Mouse (Mus musculus) heart, embryonic 13.5 days (tissue): Measurements from ENCODE around the gene Cd44. TPM values are rescaled to one million over a fixed set of nuclear protein-coding genes. Genes with fewer than 3 reads are reported as not detected.

Experiments used
- ATAC-seq: fragments of 200-750 bp; cut with Nextera tagmentation; 2 replicates; pipeline ENCODE4 v1.8.0; 2017; ENCODE audit warnings: moderate TSS enrichment; ENCODE audit not compliant: insufficient number of reproducible peaks, low FRiP score, low TSS enrichment; ENCODE audit errors: extremely low read depth
- H3K27ac ChIP-seq: fragments of 300-500 bp; sonication (generic); replicated peaks from 2 replicates; pipeline ENCODE4 v1.5.1; 2015; ENCODE audit warnings: moderate library complexity, mild to moderate bottlenecking, inconsistent platforms
- H3K27me3 ChIP-seq: fragments of 300-500 bp; sonication (generic); replicated peaks from 2 replicates; pipeline ENCODE4 v1.6.1; 2015; ENCODE audit warnings: mild to moderate bottlenecking, inconsistent platforms
- H3K36me3 ChIP-seq: fragments of 300-500 bp; sonication (generic); 2 replicates; pipeline ENCODE4 v1.6.1; 2015; ENCODE audit warnings: mild to moderate bottlenecking, inconsistent platforms
- H3K4me1 ChIP-seq: fragments of 300-500 bp; sonication (generic); 2 replicates; pipeline ENCODE4 v1.6.1; 2015; ENCODE audit warnings: inconsistent platforms
- H3K4me2 ChIP-seq: fragments of 300-500 bp; sonication (generic); 2 replicates; pipeline ENCODE4 v1.6.1; 2015; ENCODE audit warnings: inconsistent platforms, mild to moderate bottlenecking, moderate library complexity
- H3K4me3 ChIP-seq: fragments of 300-500 bp; sonication (generic); 2 replicates; pipeline ENCODE4 v1.5.1; 2015; ENCODE audit warnings: moderate library complexity, mild to moderate bottlenecking, inconsistent platforms
- H3K9ac ChIP-seq: fragments of 300-500 bp; sonication (generic); 2 replicates; pipeline ENCODE4 v1.6.1; 2015; ENCODE audit warnings: inconsistent platforms, mild to moderate bottlenecking, moderate library complexity
- H3K9me3 ChIP-seq: fragments of 300-500 bp; sonication (generic); 2 replicates; pipeline ENCODE4 v1.6.1; 2016; ENCODE audit warnings: inconsistent platforms
- WGBS: fragments of 180-500 bp; shearing (Covaris S2); methylation state at CpG from one replicate; pipeline ENCODE4 v1.1.7; 2015; ENCODE audit warnings: mixed read lengths; 5-methylcytosine and 5-hydroxymethylcytosine counted together
- polyA plus RNA-seq: library from polyadenylated mRNA; unstranded; fragments of >200 nt; fragmentation: Nextera tagmentation; extraction: Ambion mirVana; gene quantifications from 2 replicates; pipeline ENCODE4 v1.2.1, GENCODE M21; 2015

Gene Cd44
- polyA plus RNA-seq, 1 experiment from 2014 or later, result 19.7 TPM

GRCm38 (mm10) chr2:102867396-102868088, 33.9 kb downstream of the Cd44 start:
- WGBS, result 25% methylated on average over 6 of the region's 6 CpGs
- ATAC-seq, result no peak
- Histone ChIP-seq H3K27ac (peak overlapping the region; percentile 80), H3K9me3 (no peaks in the 10 kb centered on the region), H3K27me3 (no peaks in the 10 kb centered on the region), H3K9ac (0 out of 2 replicates have a peak overlapping the region, but pooled peaks have one; percentile 5), H3K36me3 (peaks cover 14% of the 10 kb centered on the region), H3K4me3 (no peak overlapping the region), H3K4me1 (peaks cover 43% of the 10 kb centered on the region), H3K4me2 (peak overlapping the region; percentile 18; the same call in 1 of the 2 replicates)

GRCm38 (mm10) chr2:102866594-102866993, 34.9 kb downstream of the Cd44 start:
- no peaks in the 10 kb centered on the region for H3K9me3 ChIP-seq
- H3K27me3 ChIP-seq, result no peaks in the 10 kb centered on the region
- peaks cover 38% of the 10 kb centered on the region for H3K4me1 ChIP-seq
- H3K9ac ChIP-seq, result 0 out of 2 replicates have a peak overlapping the region, but pooled peaks have one; percentile 5
- WGBS, result 0% methylated on average over 1 of the region's 1 CpGs
- H3K27ac ChIP-seq, result peak overlapping the region; percentile 80
- peaks cover 17% of the 10 kb centered on the region for H3K36me3 ChIP-seq
- no peak overlapping the region for H3K4me2 ChIP-seq
- ATAC-seq, result no peak
- no peak overlapping the region for H3K4me3 ChIP-seq

DNA sequence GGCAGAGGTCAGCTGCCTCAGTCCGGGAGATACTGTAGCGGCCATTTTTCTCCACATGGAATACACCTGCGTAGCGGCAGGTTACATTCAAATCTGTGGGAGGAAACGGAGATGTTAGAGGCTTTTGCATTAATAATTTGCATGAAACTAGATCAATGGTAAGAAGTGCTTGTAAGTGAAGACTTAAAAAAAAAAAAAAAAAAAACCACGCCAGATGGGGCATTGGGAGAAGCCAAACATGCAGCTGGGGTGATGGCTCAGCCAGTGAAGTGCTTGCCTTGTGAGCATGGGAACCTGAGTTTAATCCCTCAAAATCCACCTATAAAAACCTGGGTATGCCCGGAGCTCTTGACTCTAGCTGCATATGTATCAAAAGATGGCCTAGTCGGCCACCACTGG, 36.1 kb downstream of the Cd44 start:
- Histone ChIP-seq H3K4me1 (peaks cover 31% of the 10 kb centered on the region), H3K4me3 (no peak overlapping the region), H3K9me3 (no peaks in the 10 kb centered on the region), H3K27me3 (no peaks in the 10 kb centered on the region), H3K27ac (no peak overlapping the region), H3K4me2 (no peak overlapping the region), H3K36me3 (peaks cover 30% of the 10 kb centered on the region), H3K9ac (no peak overlapping the region)
- 91% methylated on average over 8 of the region's 8 CpGs for WGBS
- ATAC-seq, result no peak

DNA sequence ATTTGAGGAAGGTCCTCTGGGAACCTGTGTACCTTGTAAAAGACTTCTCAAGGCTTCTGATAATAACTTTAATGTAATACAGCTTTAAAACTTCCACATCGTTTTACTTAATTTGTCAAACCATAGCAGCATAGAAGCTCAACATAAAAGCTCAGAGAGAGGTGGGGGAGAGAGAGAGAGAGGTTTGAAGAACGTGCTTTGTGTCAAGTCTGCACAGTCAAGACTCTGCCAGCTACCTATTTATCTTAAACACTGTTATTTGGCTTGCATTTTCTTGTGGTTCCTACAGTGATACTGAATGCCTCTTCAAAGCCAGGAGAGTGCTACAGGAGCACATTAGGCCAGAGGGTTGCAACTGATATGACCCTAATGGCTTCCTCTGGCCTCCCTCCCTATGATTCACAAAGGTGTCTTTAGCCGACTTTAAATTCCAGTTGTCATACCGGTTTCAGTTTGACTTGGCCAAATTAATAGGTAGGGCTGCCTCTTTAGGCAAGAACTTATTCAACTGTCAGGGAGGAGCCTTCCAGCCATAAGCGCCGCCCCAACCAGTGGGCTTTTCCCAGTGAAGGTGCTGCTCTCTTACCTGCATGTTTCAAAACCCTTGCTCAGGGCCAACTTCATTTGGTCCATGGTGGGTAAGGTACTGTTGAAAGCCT, 36.6 kb downstream of the Cd44 start:
- H3K27ac ChIP-seq, result no peak overlapping the region
- no peak overlapping the region for H3K4me2 ChIP-seq
- 72% methylated on average over 6 of the region's 6 CpGs for WGBS
- no peak overlapping the region for H3K9ac ChIP-seq
- no peak overlapping the region for H3K4me3 ChIP-seq
- H3K9me3 ChIP-seq, result no peaks in the 10 kb centered on the region
- H3K4me1 ChIP-seq, result peaks cover 31% of the 10 kb centered on the region
- peaks cover 35% of the 10 kb centered on the region for H3K36me3 ChIP-seq
- H3K27me3 ChIP-seq, result no peaks in the 10 kb centered on the region
- no peak for ATAC-seq

DNA sequence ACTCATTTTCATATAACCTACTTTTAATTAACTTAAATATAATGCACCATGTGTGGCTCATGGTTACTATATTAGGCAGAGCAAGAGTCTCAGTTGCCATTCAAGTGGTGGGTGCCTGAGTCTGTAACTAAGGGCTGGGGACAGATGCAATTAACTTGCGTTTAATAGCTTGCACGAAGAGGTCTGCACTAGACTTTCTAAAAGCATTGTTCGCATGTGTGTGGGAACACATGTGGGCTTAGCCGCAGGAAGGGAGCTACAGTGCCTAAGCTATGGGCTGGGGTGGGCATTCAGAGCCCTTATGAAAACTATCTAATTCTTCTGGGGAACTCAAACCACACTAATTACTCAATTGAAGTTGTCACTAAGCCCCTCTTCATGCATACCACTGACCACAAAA, 37.4 kb downstream of the Cd44 start:
- H3K4me3 ChIP-seq, result no peak overlapping the region
- no peak overlapping the region for H3K27ac ChIP-seq
- no peak overlapping the region for H3K4me2 ChIP-seq
- no peak overlapping the region for H3K9ac ChIP-seq
- H3K9me3 ChIP-seq, result no peaks in the 10 kb centered on the region
- peaks cover 28% of the 10 kb centered on the region for H3K4me1 ChIP-seq
- WGBS, result 87% methylated on average over 4 of the region's 4 CpGs
- ATAC-seq, result no peak
- H3K27me3 ChIP-seq, result no peaks in the 10 kb centered on the region
- peaks cover 39% of the 10 kb centered on the region for H3K36me3 ChIP-seq

GRCm38 (mm10) chr2:102863583-102863982, 37.9 kb downstream of the Cd44 start:
- no peak overlapping the region for H3K4me2 ChIP-seq
- no peak for ATAC-seq
- no peaks in the 10 kb centered on the region for H3K27me3 ChIP-seq
- H3K4me3 ChIP-seq, result no peak overlapping the region
- H3K4me1 ChIP-seq, result peaks cover 23% of the 10 kb centered on the region
- H3K9ac ChIP-seq, result no peak overlapping the region
- H3K36me3 ChIP-seq, result peaks cover 39% of the 10 kb centered on the region
- WGBS, result 85% methylated on average over 2 of the region's 2 CpGs
- no peak overlapping the region for H3K27ac ChIP-seq
- no peaks in the 10 kb centered on the region for H3K9me3 ChIP-seq

DNA sequence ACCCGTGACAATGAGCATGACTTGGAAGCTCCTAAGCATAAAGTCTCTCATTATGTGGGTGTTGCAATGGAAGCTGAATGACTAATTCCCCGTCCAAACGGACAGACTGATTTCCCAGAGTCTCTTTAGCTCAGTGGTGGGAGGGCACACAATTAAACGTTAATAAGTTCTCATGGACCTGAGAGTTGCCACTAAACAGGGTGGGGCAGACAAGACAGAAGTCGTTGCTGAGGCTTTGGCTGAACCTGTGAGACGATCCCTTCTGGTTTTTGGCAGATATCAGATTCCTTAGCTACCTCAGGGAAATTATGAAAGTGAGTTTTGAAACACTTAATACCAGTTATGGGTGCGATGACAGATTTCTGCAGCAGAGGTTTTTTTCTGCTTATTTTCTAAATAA, 38.8 kb downstream of the Cd44 start:
- WGBS, result 79% methylated on average over 7 of the region's 7 CpGs
- H3K36me3 ChIP-seq, result peaks cover 44% of the 10 kb centered on the region
- ATAC-seq, result no peak
- H3K4me1 ChIP-seq, result peaks cover 18% of the 10 kb centered on the region
- no peak overlapping the region for H3K4me2 ChIP-seq
- H3K4me3 ChIP-seq, result no peak overlapping the region
- H3K9ac ChIP-seq, result no peak overlapping the region
- H3K9me3 ChIP-seq, result no peaks in the 10 kb centered on the region
- H3K27ac ChIP-seq, result no peak overlapping the region
- no peaks in the 10 kb centered on the region for H3K27me3 ChIP-seq

GRCm38 (mm10) chr2:102858271-102858670, 43.2 kb downstream of the Cd44 start:
- Histone ChIP-seq H3K27me3 (no peaks in the 10 kb centered on the region), H3K9me3 (no peaks in the 10 kb centered on the region), H3K36me3 (peaks cover 49% of the 10 kb centered on the region), H3K9ac (no peak overlapping the region), H3K4me1 (no peaks in the 10 kb centered on the region), H3K27ac (no peak overlapping the region), H3K4me2 (no peak overlapping the region), H3K4me3 (no peak overlapping the region)
- 86% methylated on average over 6 of the region's 6 CpGs for WGBS
- no peak for ATAC-seq

DNA sequence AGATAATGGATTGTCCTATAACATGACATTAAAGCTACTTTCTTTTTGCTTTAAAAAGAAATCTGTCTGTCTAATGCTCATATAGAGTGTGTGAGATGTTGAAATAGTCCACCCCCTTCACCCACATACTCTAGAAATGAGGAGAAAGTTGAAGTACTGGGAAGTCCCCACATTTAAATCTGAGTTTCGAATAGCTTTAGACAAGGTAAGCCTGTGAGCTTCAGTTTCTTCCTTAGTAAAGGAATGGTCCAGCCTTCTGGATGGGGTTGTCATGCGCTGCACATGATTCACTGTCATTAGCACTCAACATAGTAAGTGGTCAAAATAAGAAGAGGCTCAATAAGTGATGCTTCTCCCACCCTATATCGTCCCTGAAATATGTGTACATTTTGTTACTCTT, 48.2 kb downstream of the Cd44 start:
- H3K4me2 ChIP-seq, result no peak overlapping the region
- H3K9ac ChIP-seq, result no peak overlapping the region
- no peak for ATAC-seq
- H3K27ac ChIP-seq, result no peak overlapping the region
- WGBS, result 85% methylated on average over 3 of the region's 3 CpGs
- H3K4me1 ChIP-seq, result peaks cover 28% of the 10 kb centered on the region
- H3K4me3 ChIP-seq, result no peak overlapping the region
- H3K36me3 ChIP-seq, result peaks cover 32% of the 10 kb centered on the region
- no peaks in the 10 kb centered on the region for H3K9me3 ChIP-seq
- H3K27me3 ChIP-seq, result no peaks in the 10 kb centered on the region

DNA sequence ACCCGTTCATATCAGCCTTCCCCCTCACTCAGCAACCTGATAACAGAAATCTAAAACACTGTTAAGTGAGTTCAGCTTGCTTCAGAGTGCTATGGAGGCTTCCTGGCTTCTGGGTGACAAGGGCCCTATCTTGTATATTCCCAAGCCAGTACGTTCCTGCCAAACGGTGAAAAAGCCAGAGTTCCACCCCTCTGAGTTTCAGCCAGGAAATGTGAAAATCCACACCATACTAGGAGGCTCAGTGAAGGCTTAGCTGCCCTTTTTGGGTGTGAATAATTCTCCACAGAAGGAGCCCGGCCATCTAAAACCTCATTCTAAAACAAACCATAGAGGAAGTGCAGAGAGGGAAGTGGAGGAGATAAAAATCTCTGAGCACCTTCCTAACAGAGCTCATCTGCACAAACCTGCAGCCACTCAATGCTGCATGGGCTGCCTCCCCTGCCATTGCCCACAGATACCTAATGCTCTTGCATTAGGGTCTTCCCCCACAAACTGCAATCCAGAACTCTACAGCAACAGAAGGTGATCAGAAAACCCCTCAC, 49.5 kb downstream of the Cd44 start:
- WGBS, result 12% methylated on average over 4 of the region's 4 CpGs
- Histone ChIP-seq H3K9me3 (no peaks in the 10 kb centered on the region), H3K27ac (0 out of 2 replicates have a peak overlapping the region, but pooled peaks have one; percentile 20), H3K4me1 (peaks cover 28% of the 10 kb centered on the region), H3K36me3 (peaks cover 29% of the 10 kb centered on the region), H3K4me2 (no peak overlapping the region), H3K9ac (0 out of 2 replicates have a peak overlapping the region, but pooled peaks have one; percentile 0), H3K4me3 (no peak overlapping the region), H3K27me3 (no peaks in the 10 kb centered on the region)
- ATAC-seq, result no peak

DNA sequence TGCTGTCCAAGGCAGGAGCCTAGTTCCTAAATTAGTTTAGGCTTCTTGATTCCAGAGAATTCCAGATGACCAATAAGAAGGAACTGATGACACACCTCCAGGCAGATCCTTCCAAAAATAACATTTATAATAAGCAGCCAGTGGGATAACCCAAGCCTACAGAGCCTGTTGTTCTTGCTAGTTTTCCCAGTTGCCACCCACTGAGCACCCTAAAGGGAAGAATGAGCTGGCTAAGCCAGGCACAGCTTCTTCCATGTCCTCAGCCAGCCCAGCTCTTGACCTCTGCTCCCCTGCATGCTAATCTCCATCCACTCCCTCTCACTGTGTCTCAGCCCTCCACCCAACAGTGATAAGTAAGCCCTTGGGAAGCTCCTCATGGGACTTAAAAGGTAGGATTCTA, 51.4 kb downstream of the Cd44 start:
- no peak for ATAC-seq
- no peaks in the 10 kb centered on the region for H3K9me3 ChIP-seq
- H3K27me3 ChIP-seq, result no peaks in the 10 kb centered on the region
- H3K36me3 ChIP-seq, result peaks cover 31% of the 10 kb centered on the region
- H3K4me3 ChIP-seq, result no peak overlapping the region
- H3K4me1 ChIP-seq, result peaks cover 28% of the 10 kb centered on the region
- no peak overlapping the region for H3K27ac ChIP-seq
- no peak overlapping the region for H3K9ac ChIP-seq
- no peak overlapping the region for H3K4me2 ChIP-seq
